In the genomic region with DNA sequence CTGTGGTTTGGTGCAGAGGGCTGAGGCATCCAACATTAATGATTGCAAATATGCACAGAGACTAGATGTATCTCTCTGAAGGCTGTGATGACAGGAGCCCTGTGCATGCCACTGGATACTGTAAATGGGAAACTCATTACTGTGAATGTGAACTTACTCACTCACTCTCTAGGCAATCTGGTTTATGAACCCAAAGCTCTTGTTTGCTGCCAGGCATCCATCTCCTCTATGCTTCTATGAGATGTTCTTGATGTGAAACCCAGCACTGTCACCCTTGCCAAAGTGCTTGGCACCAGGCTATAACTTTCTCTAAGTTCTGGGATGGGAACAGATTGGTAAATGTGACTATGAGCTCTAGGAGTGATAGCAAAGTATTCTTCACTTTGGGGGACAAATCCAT, we compare ENCODE assay signal across 18 mouse cellular contexts.
"Had no signal": no experiment of that assay in that cellular context is flagged by ENCODE, and none has a peak within 500 bp of the region (broad histone marks: within the 10 kb centered on the region; RNA-seq: fewer than 3 reads in every experiment).

No protein-coding gene starts in this region.

- H3K27ac ChIP-seq: liver, embryonic 15.5 days; lung, embryonic 15.5 days; macrophage; midbrain, embryonic 12.5 days; neural tube, embryonic 12.5 days; stomach, embryonic 15.5 days; stomach, postnatal 0 days had no signal

- H3K9ac ChIP-seq: liver, embryonic 15.5 days; liver, postnatal 0 days; lung, embryonic 15.5 days; midbrain, embryonic 12.5 days; neural tube, embryonic 12.5 days; stomach, embryonic 15.5 days had no signal

- ATAC-seq: liver, postnatal 0 days; lung, postnatal 0 days had no signal

- H3K36me3 ChIP-seq: liver, embryonic 15.5 days; lung, embryonic 15.5 days; midbrain, embryonic 12.5 days; neural tube, embryonic 12.5 days; stomach, embryonic 15.5 days had no signal

- DNase-seq: liver, postnatal 0 days; lung, adult 2 months; lung, postnatal 14 days; lung, postnatal 36 days; midbrain, embryonic 14.5 days; right cerebral cortex, postnatal 14 days; thymus, adult 2 months; thymus, postnatal 25 days; thymus, postnatal 4 days had no signal

- H3K4me1 ChIP-seq: liver, embryonic 15.5 days; lung, embryonic 15.5 days; megakaryocyte, embryonic 14.5 days; neural tube, embryonic 12.5 days; stomach, embryonic 15.5 days had no signal

- H3K27me3 ChIP-seq: liver, embryonic 15.5 days; lung, embryonic 15.5 days; megakaryocyte, embryonic 14.5 days; midbrain, embryonic 12.5 days; neural tube, embryonic 12.5 days; stomach, embryonic 15.5 days had no signal

- H3K4me3 ChIP-seq: liver, embryonic 15.5 days; lung, embryonic 15.5 days; megakaryocyte, embryonic 14.5 days; midbrain, embryonic 12.5 days; neural tube, embryonic 12.5 days; stomach, embryonic 15.5 days had no signal
